Mouse (Mus musculus): ENCODE measurements at regions not wholly inside any gene's neighbourhood (a gene's known extent, or its start where the extent isn't known, plus 50 kb on each side); places are given as distances from the start of the nearest gene placed in this dataset.

DNA sequence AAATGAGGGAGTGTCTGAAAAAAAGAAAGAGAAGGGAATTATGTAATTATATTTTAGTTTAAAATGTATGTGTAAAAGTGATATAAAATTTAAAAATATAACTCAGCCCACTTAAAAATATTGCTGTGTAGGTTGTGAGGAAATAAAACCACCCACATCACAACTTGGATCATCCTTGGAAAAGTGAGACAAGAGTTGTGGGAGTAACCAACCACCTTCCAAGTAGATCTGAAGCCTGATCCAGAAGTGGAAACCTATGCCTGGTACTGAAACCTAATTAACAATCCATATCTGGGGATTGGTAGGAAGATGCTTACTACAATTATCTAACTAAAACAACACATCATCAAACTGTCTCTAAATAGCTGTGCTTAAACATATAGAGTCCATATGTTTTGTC lies 743.1 kb downstream of the Stim2 start:
- H3K27ac ChIP-seq = no peak overlapping the region
- H3K9me3 ChIP-seq = no peaks in the 10 kb centered on the region
- no peak overlapping the region for H3K4me2 ChIP-seq
- no peak for ATAC-seq (ENCODE audit: low FRiP score)
- no peak overlapping the region for H3K9ac ChIP-seq
- H3K36me3 ChIP-seq = no peaks in the 10 kb centered on the region
- H3K4me3 ChIP-seq = no peak overlapping the region
- no peaks in the 10 kb centered on the region for H3K4me1 ChIP-seq (replicated peaks)
- H3K27me3 ChIP-seq = no peaks in the 10 kb centered on the region

DNA sequence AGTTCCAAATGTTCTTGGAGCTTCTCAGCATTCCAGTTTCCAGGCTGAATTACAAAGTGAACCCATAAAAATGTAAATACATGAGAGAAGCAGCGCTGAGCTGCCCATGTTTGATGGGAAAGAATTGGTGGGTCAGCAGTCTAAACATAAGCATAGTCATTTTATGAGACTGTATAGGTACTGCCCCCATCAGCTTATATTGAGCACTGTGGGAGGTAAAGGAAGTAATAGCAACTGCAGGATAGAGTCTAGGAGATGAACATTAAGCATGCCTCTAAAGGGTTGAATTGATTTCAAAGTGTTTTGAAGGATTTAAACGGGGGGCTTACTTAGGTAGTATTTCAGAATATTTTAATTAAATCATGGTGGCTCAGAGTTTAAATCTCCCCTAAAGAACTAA lies 748.7 kb downstream of the Stim2 start:
- no peak overlapping the region for H3K9ac ChIP-seq
- no peaks in the 10 kb centered on the region for H3K4me1 ChIP-seq (replicated peaks)
- no peak overlapping the region for H3K4me3 ChIP-seq
- ATAC-seq (ENCODE audit: low FRiP score) = no peak
- H3K9me3 ChIP-seq = no peaks in the 10 kb centered on the region
- no peak overlapping the region for H3K27ac ChIP-seq
- no peaks in the 10 kb centered on the region for H3K36me3 ChIP-seq
- no peak overlapping the region for H3K4me2 ChIP-seq
- no peaks in the 10 kb centered on the region for H3K27me3 ChIP-seq
- 75% methylated on average over 2 of the region's 2 CpGs for WGBS

DNA sequence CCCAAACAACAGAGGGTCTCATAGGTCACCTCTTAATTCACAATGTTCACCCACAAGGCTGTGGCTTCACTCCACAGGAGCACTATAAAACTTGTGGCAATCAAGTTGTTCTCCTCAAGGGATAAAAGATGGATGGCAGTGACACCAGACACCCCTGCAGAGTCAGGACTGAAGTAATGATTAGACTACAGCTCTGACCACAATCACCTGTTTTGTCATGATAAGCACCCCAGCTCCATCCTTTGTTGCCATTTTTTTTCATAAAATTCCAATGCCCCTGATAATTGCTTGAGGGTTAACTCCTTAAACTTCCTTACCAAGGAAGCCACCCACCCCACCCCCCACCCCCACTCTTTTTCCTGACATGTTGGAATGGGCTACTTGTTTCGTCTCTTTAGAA lies 755.1 kb downstream of the Stim2 start:
- no peaks in the 10 kb centered on the region for H3K27me3 ChIP-seq
- WGBS = 33% methylated on average over 1 of the region's 1 CpGs
- ATAC-seq (ENCODE audit: low FRiP score) = no peak
- no peaks in the 10 kb centered on the region for H3K4me1 ChIP-seq (replicated peaks)
- no peak overlapping the region for H3K4me2 ChIP-seq
- H3K36me3 ChIP-seq = no peaks in the 10 kb centered on the region
- H3K9ac ChIP-seq = no peak overlapping the region
- H3K27ac ChIP-seq = no peak overlapping the region
- no peaks in the 10 kb centered on the region for H3K9me3 ChIP-seq
- H3K4me3 ChIP-seq = no peak overlapping the region

DNA sequence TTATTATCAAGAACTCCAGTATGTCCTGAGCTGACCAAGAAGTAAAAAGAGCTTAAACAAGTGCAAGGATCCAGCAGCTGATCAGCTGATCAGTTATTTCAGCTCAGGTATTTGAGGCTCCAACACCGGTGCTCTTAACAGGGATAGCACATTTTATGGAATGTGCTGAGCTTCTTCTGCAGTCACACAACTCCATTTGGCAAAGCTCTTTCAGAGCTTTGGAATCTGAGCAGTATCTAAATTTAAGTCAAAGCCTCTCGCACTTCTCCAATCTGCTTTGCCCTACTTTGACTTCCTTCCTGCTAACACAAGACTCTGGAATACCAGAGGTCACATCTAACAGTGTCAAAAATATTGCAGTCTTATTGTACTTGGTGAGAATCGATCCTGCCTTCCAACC lies 761.4 kb downstream of the Stim2 start:
- no peak overlapping the region for H3K9ac ChIP-seq
- 86% methylated on average over 3 of the region's 3 CpGs for WGBS
- H3K4me3 ChIP-seq = no peak overlapping the region
- no peak for ATAC-seq (ENCODE audit: low FRiP score)
- no peak overlapping the region for H3K27ac ChIP-seq
- H3K36me3 ChIP-seq = no peaks in the 10 kb centered on the region
- H3K9me3 ChIP-seq = no peaks in the 10 kb centered on the region
- H3K4me1 ChIP-seq (replicated peaks) = no peaks in the 10 kb centered on the region
- no peaks in the 10 kb centered on the region for H3K27me3 ChIP-seq
- H3K4me2 ChIP-seq = no peak overlapping the region

DNA sequence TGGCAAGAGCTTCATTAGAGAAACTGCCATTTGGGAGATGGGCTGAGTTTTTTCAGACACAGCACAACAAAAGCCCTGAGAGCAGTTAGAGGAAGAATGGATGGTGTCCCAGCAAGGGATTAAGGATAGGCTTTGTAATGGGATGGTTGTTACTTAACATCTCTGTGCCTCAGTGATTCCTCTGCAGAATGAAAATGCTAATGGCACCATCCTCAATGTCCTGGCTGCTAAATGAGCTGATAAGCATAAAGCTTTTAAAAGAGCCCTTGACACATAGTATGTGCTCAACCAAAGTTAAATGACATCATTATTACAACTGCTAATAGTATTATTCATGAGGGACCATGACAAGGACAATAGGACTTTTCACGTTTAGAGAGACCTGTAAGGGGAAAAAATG lies 764.7 kb downstream of the Stim2 start:
- H3K36me3 ChIP-seq = no peaks in the 10 kb centered on the region
- H3K27ac ChIP-seq = no peak overlapping the region
- no peak overlapping the region for H3K4me2 ChIP-seq
- no peak overlapping the region for H3K4me3 ChIP-seq
- no peaks in the 10 kb centered on the region for H3K4me1 ChIP-seq (replicated peaks)
- no peak; the same call in 1 of the 2 replicates for ATAC-seq (ENCODE audit: low FRiP score)
- no peak overlapping the region for H3K9ac ChIP-seq
- no peaks in the 10 kb centered on the region for H3K27me3 ChIP-seq
- H3K9me3 ChIP-seq = no peaks in the 10 kb centered on the region
- WGBS = 17% methylated on average over 1 of the region's 1 CpGs

DNA sequence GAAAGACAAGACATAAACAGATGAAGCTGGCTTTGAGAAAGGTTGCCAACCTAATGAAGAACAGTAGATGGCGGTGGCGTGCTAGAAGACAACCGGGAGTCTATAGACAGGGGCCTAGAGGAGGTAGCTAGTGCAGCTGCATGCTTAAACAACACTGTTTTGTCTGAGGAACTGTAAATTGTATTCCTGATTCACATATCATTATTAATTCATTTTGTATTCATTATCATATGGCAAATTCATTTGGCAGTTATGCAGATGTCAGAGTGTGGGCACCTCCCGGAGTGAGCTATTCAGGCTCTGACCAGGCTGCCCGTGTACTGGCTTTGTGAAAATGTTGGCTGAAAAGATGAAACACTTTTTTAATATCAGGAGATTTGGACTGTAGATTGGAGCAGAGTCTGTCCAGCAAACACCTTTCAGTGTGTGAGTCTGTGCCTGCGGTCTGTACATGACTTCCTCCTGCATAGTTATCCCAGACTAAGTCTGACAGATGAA lies 798.7 kb downstream of the Stim2 start:
- Histone ChIP-seq H3K4me3 (no peak overlapping the region), H3K27ac (peak overlapping the region; percentile 2; the same call in 1 of the 2 replicates), H3K36me3 (no peaks in the 10 kb centered on the region), H3K4me2 (no peak overlapping the region), H3K9ac (no peak overlapping the region), H3K27me3 (no peaks in the 10 kb centered on the region), H3K9me3 (no peaks in the 10 kb centered on the region), H3K4me1 (replicated peaks) (peaks cover 14% of the 10 kb centered on the region)
- peak; percentile 96 for ATAC-seq (ENCODE audit: low FRiP score)
- WGBS = 26% methylated on average over 6 of the region's 6 CpGs

DNA sequence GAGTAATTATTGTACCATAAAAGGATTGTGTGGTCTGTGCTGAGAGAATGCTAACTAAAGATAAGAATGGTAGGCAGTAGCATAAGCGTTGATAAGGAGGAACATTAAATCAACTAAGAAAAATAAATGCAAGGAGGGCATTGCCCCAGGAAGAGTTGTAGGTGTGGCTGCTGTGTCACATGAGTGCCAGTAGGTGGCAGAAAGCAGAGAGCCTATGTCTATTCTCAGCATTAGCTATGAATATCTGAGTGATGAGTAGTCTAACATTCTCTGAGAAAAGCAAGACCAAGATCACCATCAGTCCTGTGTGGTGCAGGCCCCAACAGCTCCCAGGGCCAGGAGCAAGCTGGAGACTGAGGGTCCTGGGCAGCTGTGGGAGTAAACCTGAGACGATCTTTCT lies 828.8 kb downstream of the Stim2 start:
- no peaks in the 10 kb centered on the region for H3K36me3 ChIP-seq
- H3K27me3 ChIP-seq = no peaks in the 10 kb centered on the region
- H3K27ac ChIP-seq = no peak overlapping the region
- H3K4me2 ChIP-seq = no peak overlapping the region
- no peak overlapping the region for H3K4me3 ChIP-seq
- no peaks in the 10 kb centered on the region for H3K9me3 ChIP-seq
- H3K4me1 ChIP-seq (replicated peaks) = no peaks in the 10 kb centered on the region
- H3K9ac ChIP-seq = no peak overlapping the region
- ATAC-seq (ENCODE audit: low FRiP score) = no peak
- WGBS = 92% methylated on average over 2 of the region's 2 CpGs

Measured in hindbrain, embryonic 13.5 days (tissue).